Mouse (Mus musculus) c-Kit-positive CD71-negative TER-119-negative erythroid progenitor cells, embryonic 14.5 days (primary cell): ENCODE measurements around the gene Rnpepl1.
A peak's percentile ranks its signal among the peaks of the same experiment; 100 is the strongest.
"Not testable (repeated sequence)": the region's sequence is repeated elsewhere in the genome, so short reads cannot be mapped to it uniquely, and the experiment has no call there.

Experiments
- DNase-seq: peaks from one replicate; pipeline ENCODE4 v3.0.0-alpha.2; 2013; ENCODE audit warnings: low read depth

Rnpepl1 gene

GRCm38 (mm10) chr1:92937797-92938196, 27.2 kb downstream of the Rnpepl1 start:
- no peak for DNase-seq

GRCm38 (mm10) chr1:92939746-92940145, 29.2 kb downstream of the Rnpepl1 start:
- DNase-seq = no peak

GRCm38 (mm10) chr1:92943219-92943989, 32.8 kb downstream of the Rnpepl1 start:
- DNase-seq = no peak

GRCm38 (mm10) chr1:92947966-92948365, 37.4 kb downstream of the Rnpepl1 start:
- DNase-seq = no peak

GRCm38 (mm10) chr1:92949426-92949825, 38.8 kb downstream of the Rnpepl1 start:
- peak; percentile 19 for DNase-seq

- no peak for DNase-seq
Measured at GRCm38 (mm10) chr1:92950607-92951006, 40.0 kb downstream of the Rnpepl1 start, which contains the start of gene Gpr35. TSS of gene Gpr35 (plus strand) at chr1:92950865.

- DNase-seq = no peak
Measured at GRCm38 (mm10) chr1:92953641-92954040, 43.1 kb downstream of the Rnpepl1 start.

GRCm38 (mm10) chr1:92956571-92957335, 46.2 kb downstream of the Rnpepl1 start:
- not testable (repeated sequence) for DNase-seq

- DNase-seq = no peak
Measured at GRCm38 (mm10) chr1:92958999-92959398, 48.4 kb downstream of the Rnpepl1 start.

GRCm38 (mm10) chr1:92970791-92971190, 60.2 kb downstream of the Rnpepl1 start:
- not testable (repeated sequence) for DNase-seq

GRCm38 (mm10) chr1:92971879-92972795, 61.6 kb downstream of the Rnpepl1 start:
- DNase-seq = no peak

- peak; percentile 66 for DNase-seq
Measured at GRCm38 (mm10) chr1:92972854-92973253, 62.3 kb downstream of the Rnpepl1 start.
